Mouse (Mus musculus): ENCODE measurements around the gene Tmem39a. TPM values are rescaled to one million over a fixed set of nuclear protein-coding genes. Genes with fewer than 3 reads are reported as not detected.

Tmem39a gene
- total RNA-seq, 2 experiments from 2014 or later, result 18.3 to 27.7 TPM

DNA sequence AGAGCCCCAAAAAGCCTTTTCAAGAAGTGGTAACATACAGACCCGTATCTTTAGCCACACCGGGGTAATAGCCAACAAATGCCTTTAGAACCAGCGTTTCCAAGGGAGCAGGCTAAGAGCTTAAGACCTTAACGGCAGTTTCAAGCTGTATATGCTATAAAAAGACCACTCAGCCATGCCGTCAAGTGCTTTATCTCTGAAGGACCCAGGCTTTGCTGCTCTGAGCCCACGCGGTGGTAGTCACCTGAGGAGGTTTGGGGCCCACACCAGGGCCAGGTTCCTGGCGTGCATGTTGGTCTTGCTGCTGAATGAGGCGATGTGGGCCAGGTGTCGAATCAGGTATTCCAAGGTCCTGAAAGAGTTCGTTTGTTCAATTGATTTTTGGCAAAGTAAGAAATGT is 65.8 kb downstream of the Tmem39a start:
- DNase-seq (ENCODE audit: low spot score), result no peak
- intact Hi-C loops (cut with DNase I), result no loop called here

DNA sequence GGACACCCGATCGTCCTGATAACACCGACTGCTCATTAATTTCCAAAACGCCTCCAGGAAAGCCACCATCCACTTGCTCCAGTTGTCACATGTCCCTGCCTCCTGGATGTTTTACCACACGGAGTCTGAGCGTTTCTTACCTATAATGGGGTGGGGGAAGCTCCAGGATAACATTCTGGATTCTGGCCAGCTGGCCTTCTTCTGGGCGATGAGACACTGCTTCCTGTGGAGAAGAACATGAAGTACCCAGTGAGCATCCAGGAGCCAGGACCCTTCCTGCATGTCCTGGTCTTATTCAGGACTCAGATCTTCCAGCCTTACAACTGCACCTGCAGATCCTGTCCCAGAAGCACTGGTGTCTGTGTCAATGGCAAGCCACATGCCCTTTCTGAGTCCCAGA is 66.9 kb downstream of the Tmem39a start:
- no peak for DNase-seq (ENCODE audit: low spot score)
- intact Hi-C loops (cut with DNase I), result no loop called here

DNA sequence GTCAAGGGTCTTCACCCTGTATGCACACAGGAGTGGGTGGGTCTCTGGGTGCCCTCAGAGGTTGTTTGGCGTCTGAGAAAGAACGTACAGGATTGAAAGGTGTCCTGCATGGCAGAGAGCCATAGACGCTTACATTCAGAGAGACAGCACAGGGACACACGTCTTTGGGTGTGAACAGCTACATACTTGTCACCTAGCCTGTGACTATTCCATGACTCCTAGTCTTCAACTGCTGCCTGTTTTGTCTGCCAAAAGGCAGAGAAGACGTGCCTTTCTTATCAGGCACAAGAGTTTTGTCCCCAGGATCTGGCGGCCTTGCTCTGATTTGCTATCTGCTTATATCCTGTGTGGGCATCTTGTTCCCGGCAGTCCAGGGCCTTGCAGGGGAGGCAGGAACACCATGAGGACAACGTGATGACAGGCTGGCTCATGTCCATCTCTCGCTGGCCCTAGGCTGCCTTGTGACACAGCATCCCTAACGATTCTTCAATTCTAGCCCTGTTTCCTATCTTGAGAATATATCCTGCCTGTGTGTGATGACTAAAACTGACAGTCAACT is 67.4 kb downstream of the Tmem39a start:
- peak; percentile 40 for DNase-seq (ENCODE audit: low spot score)
- intact Hi-C loops (cut with DNase I), result no loop called here

DNA sequence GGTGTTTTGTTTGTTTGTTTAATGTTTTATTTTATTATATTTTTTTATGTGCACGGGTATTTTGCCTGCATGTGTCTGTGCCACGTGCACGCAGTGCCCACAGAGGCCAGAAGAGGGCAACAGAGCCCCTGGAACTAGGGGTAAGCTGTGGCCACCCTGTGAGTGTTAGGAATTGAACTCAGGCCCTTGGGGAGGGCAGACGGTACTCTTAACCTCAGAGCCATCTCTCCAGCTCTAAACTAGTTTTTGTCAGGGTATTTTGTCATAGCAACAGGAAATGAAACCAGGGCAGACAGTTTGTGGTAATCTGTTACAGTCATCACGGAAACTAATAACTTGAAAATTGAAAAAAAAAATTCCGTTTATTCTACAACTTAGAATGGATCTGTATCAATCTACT is 73.6 kb downstream of the Tmem39a start:
- intact Hi-C loops (cut with DNase I), result loop anchor here (5.0 to 10.0 kb wide), 2 partner anchors 35 to 73 kb away; no protein-coding TSS in a partner anchor
- no peak for DNase-seq (ENCODE audit: low spot score)

DNA sequence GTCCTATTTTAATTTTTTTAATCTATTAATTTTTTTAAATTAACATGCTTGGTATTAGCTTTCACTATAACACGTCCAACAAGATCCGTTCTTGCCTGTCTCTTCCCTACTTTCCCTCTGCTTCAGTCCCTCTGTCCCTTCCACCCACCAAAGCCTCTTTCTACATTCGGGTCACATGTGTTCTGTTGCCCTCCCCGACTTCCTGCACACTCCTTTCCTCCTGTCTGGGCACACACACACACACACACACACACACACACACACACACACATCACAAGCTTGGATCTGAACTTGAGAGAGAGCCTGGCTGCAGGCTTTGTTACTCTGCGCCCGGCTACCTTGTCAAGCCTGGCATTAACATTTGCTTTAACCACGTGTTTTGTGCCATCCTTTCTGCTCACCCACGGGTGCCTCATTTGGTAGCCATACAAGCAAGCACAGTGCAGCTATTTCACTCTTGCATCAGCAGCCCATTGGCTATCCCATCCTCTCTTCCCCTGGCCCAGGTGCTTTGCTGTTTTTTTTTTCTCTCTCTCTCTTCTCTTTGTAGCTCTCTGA is 77.4 kb downstream of the Tmem39a start:
- DNase-seq (ENCODE audit: low spot score), result no peak
- intact Hi-C loops (cut with DNase I), result loop anchor here (10.0 kb wide), 1 partner anchor 69 kb away; no protein-coding TSS in a partner anchor

DNA sequence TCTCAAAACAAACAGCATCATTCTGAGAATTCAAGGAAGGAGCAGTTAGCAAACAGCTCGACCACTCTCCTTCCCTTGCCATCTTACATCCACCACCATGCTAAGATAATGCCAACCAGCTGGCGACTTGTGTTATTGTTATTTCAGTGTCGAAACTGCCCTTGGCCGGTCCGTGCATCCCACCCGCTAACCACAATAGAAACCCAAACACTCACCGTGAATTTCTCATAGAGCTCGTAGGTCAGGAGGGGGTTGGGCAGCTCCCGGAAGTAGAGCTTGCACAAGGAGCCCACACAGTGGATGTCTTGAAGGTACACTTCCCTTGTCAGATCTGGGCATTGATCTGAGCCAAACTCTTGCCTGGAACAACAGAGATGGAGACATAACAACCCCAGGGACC is 78.2 kb downstream of the Tmem39a start:
- DNase-seq (ENCODE audit: low spot score), result no peak
- intact Hi-C loops (cut with DNase I), result loop anchor here (10.0 kb wide), 1 partner anchor 68 kb away; no protein-coding TSS in a partner anchor

DNA sequence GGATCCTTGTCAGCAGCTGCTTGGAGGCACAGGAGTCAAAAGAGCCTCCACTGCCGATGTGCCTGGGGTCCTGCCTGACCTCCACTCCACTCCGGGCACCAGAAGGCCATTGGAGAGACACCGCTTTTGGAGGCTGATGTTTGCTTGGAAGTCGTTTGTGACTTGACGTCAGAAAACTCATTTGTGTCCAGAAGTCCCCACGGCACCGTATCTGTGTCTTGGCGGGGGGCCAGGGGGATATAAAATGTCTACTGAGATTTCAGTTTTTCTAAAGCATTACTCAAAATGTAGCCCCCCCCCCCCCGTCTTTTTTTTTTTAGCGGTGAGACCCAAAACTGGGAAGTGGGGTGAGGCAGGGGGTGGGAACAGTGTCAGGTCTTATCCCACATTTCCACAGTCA is 78.6 kb downstream of the Tmem39a start:
- no peak for DNase-seq (ENCODE audit: low spot score)
- intact Hi-C loops (cut with DNase I), result loop anchor here (10.0 kb wide), 1 partner anchor 68 kb away; no protein-coding TSS in a partner anchor

Other genes with a start within 250 kb of the Tmem39a start
- gene Maats1, start 216.6 kb upstream of the Tmem39a start, total RNA-seq (2021), result not detected
- 100 to 1,000 TPM; 261 to 277 TPM for gene Cox17, start 211.7 kb upstream of the Tmem39a start, total RNA-seq (2021)
- not detected for gene Gm21987, start 211.7 kb upstream of the Tmem39a start, total RNA-seq (2021)
- gene Popdc2, start 196.5 kb upstream of the Tmem39a start, total RNA-seq (2021), result 100 to 1,000 TPM; 481 to 520 TPM
- gene Pla1a, start 125.6 kb upstream of the Tmem39a start, total RNA-seq (2021), result 1 to 10 TPM; 6.5 to 8.4 TPM
- gene Adprh, start 106.0 kb upstream of the Tmem39a start, total RNA-seq (2021), result 10 to 100 TPM; 25.8 to 28.0 TPM
- under 1 TPM; 0.16 to 0.53 TPM for gene Cd80, start 103.1 kb upstream of the Tmem39a start, total RNA-seq (2021)
- 10 to 100 TPM; 70.7 to 75.8 TPM for gene Timmdc1, start 36.0 kb upstream of the Tmem39a start, total RNA-seq (2021)
- 10 to 100 TPM in 1 of 2 experiments, 1 to 10 TPM in 1; 9.5 to 10.4 TPM for gene Poglut1, start 8.4 kb upstream of the Tmem39a start, total RNA-seq (2021)
- gene Arhgap31, start 154.6 kb downstream of the Tmem39a start, total RNA-seq (2021), result 10 to 100 TPM; 34.8 to 48.2 TPM
- gene B4galt4, start 183.6 kb downstream of the Tmem39a start, total RNA-seq (2021), result 10 to 100 TPM in 1 of 2 experiments, 1 to 10 TPM in 1; 9.2 to 11.0 TPM
- gene Upk1b, start 241.6 kb downstream of the Tmem39a start, total RNA-seq (2021), result 1 to 10 TPM; 4.4 to 6.8 TPM

Measured in heart, postnatal 25 days (tissue).